Mouse (Mus musculus): Measurements from ENCODE around the gene Ptges3l.

GRCm38 (mm10) chr11:101459716-101460115 is 34.6 kb upstream of the Ptges3l start:
- no peak for TF ChIP-seq POLR2A (IDR thresholded peaks at IDR 0.05; ENCODE audit: borderline replicate concordance, extremely low read depth, low read depth, low read length)
- no peak for TF ChIP-seq CTCF (IDR thresholded peaks at IDR 0.05; ENCODE audit: insufficient read depth, low read length)

All from lung, adult 2 months (tissue).